Mouse (Mus musculus) heart, embryonic 14.5 days (tissue): ENCODE results near the gene Rnase12. TPM values are rescaled to one million over a fixed set of nuclear protein-coding genes. Genes with fewer than 3 reads are reported as not detected.
"Not testable (repeated sequence)": the region's sequence is repeated elsewhere in the genome, so short reads cannot be mapped to it uniquely, and the experiment has no call there.

Source experiments
- ATAC-seq: fragments of 200-750 bp; cut with Nextera tagmentation; 2 replicates; pipeline ENCODE4 v1.8.0; 2017; ENCODE audit warnings: low read depth, moderate TSS enrichment; ENCODE audit not compliant: insufficient number of reproducible peaks, insufficient read depth, low FRiP score
- H3K27ac ChIP-seq, 2 experiments: fragments of 200-500 bp in 1 of 2; fragments of 300-500 bp in 1 of 2; sonication (generic) in 1 of 2; replicated peaks in 1 of 2; 2 replicates each; pipeline ENCODE4 v1.5.1; 2012 to 2014; ENCODE audit warnings: low read depth in 2 of 2, low read length in 2 of 2, control low read depth in 1 of 2, mild to moderate bottlenecking in 1 of 2, mixed read lengths in 1 of 2; ENCODE audit not compliant: control insufficient read depth in 1 of 2, insufficient read depth in 1 of 2
- H3K27me3 ChIP-seq: fragments of 300-500 bp; sonication (generic); 2 replicates; pipeline ENCODE4 v1.6.1; 2014; ENCODE audit warnings: mild to moderate bottlenecking, low read length, control low read depth; ENCODE audit not compliant: control insufficient read depth, insufficient read depth
- H3K36me3 ChIP-seq: fragments of 300-500 bp; sonication (generic); 2 replicates; pipeline ENCODE4 v1.6.1; 2014; ENCODE audit warnings: mild to moderate bottlenecking, control low read depth, low read length, mixed read lengths; ENCODE audit not compliant: control insufficient read depth, insufficient read depth
- H3K4me1 ChIP-seq, 2 experiments: fragments of 200-500 bp in 1 of 2; fragments of 300-500 bp in 1 of 2; sonication (generic) in 1 of 2; 2 replicates each; pipeline ENCODE4 v1.6.1; 2012 to 2014; ENCODE audit warnings: low read length in 2 of 2, control low read depth in 1 of 2, mixed read lengths in 1 of 2; ENCODE audit not compliant: control insufficient read depth in 2 of 2, insufficient read depth in 2 of 2
- H3K4me2 ChIP-seq: fragments of 300-500 bp; sonication (generic); 2 replicates; pipeline ENCODE4 v1.6.1; 2014; ENCODE audit warnings: mild to moderate bottlenecking, low read length
- H3K4me3 ChIP-seq, 2 experiments: fragments of 200-500 bp in 1 of 2; fragments of 300-500 bp in 1 of 2; sonication (generic) in 1 of 2; 2 replicates each; pipeline ENCODE4 v1.5.1; 2012 to 2014; ENCODE audit warnings: low read length in 2 of 2, mild to moderate bottlenecking in 2 of 2, control low read depth in 1 of 2, low read depth in 1 of 2, moderate library complexity in 1 of 2; ENCODE audit not compliant: control insufficient read depth in 1 of 2, insufficient read depth in 1 of 2
- H3K9ac ChIP-seq: fragments of 300-500 bp; sonication (generic); 2 replicates; pipeline ENCODE4 v1.6.1; 2014; ENCODE audit warnings: mild to moderate bottlenecking, low read length
- H3K9me3 ChIP-seq: fragments of 300-500 bp; sonication (generic); 2 replicates; pipeline ENCODE4 v1.6.1; 2016; ENCODE audit warnings: low read length, control low read depth; ENCODE audit not compliant: control insufficient read depth
- WGBS: fragments of 180-500 bp; shearing (Covaris S2); extraction: QIAGEN DNeasy Blood & Tissue Kit; methylation state at CpG from one replicate; pipeline ENCODE4 v1.1.7; 2014; 5-methylcytosine and 5-hydroxymethylcytosine counted together
- polyA plus RNA-seq: library from polyadenylated mRNA; unstranded; fragments of >200 nt; fragmentation: Nextera tagmentation; extraction: Ambion mirVana; gene quantifications from 2 replicates; pipeline ENCODE4 v1.2.1, GENCODE M21; 2014

The Rnase12 gene
- polyA plus RNA-seq, 1 experiment from 2014 or later = 0.82 TPM

DNA sequence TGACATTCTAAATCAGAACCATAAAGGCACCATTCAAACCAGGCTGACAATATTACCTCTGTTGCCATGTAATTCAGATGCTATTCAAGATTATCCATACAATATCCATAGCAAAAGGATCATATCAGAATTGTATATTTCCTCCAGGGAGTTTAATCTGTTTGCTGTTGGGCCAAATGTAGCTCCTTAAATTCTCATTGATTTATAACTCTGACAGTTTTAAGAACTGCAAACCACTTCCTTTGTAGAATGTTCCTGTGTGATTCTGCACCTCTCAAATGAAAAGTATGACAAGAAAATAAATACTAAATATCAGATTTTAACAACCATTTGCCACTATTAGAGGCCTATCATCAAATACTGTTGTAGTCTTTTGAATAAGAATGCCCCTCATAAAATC lies 41.7 kb downstream of the Rnase12 start:
- H3K4me2 ChIP-seq = no peak overlapping the region
- H3K36me3 ChIP-seq = no peaks in the 10 kb centered on the region
- ATAC-seq = no peak
- no peaks in the 10 kb centered on the region; a peak in 1 of 4 replicates for H3K4me1 ChIP-seq
- H3K9me3 ChIP-seq = peaks cover 11% of the 10 kb centered on the region
- no peak overlapping the region for H3K9ac ChIP-seq
- H3K4me3 ChIP-seq = no peak overlapping the region
- no peaks in the 10 kb centered on the region for H3K27me3 ChIP-seq
- no peak overlapping the region for H3K27ac ChIP-seq

DNA sequence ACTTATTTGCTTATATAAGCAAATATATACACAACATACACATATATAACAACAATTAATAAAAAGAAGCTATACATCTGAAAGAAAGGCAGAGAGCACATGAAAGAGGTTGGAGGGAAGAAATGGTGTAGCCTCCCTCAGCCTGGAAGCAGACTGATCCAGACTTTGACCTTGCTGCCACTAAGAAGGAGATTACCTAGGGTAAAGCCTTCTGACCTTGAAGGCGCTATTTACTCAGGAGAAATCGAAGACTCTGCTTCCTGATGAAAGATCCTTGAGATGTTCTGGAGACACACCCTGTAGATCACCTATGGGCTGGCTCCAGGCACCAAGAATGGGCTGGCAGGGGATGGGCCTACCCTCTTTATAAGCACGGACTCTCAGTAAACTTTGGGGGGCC lies 42.7 kb downstream of the Rnase12 start:
- not testable (repeated sequence) for H3K9me3 ChIP-seq, H3K36me3 ChIP-seq, H3K9ac ChIP-seq, H3K4me3 ChIP-seq, ATAC-seq, H3K27me3 ChIP-seq, H3K4me1 ChIP-seq, H3K27ac ChIP-seq, H3K4me2 ChIP-seq
- 72% methylated on average over 3 of the region's 3 CpGs for WGBS

DNA sequence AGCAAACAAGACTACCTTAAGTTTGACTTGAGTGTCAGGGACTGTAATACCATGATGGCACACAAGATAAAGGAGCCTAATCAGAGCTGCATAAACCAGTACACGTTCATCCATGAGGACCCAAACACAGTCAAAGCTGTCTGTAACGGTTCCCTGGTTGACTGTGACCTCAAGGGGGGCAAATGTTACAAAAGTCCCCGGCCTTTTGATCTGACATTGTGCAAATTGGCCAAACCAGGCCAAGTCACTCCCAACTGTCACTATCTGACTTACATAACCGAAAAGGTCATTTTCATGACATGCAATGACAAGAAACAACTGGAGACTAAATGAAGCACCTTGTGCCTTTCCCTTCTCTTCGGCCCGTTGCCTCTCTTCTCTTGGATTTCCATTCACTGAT lies 47.9 kb downstream of the Rnase12 start:
- Histone ChIP-seq H3K36me3 (no peaks in the 10 kb centered on the region), H3K27me3 (no peaks in the 10 kb centered on the region), H3K4me3 (no peak overlapping the region), H3K9ac (no peak overlapping the region), H3K4me2 (no peak overlapping the region), H3K9me3 (0 out of 2 replicates have a peak, but pooled peaks cover 3% of the 10 kb centered on the region), H3K4me1 (peaks cover 16 to 17% of the 10 kb centered on the region in 2 experiments), H3K27ac (peak overlapping the region; percentile 74 to 95)
- WGBS = 83% methylated on average over 6 of the region's 6 CpGs
- no peak for ATAC-seq

DNA sequence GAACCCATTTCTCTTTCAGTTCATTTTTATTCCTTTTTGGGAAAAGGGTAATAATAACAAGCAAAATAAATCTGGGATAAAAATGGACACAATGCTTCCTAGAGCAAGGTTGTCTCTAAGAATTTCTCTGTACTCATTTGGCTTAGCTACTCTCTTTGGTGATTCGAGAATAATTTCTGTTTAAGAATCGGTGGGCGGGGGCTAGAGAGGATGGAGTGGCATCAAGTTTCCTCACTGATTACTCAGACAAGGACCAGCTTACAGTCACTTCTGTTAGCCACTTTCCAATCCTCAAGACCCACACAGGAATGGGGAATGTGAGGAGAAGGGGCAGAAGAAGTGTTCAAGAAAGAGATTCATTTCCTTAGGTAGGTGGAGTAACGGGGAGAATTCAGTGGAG lies 48.7 kb downstream of the Rnase12 start:
- peaks cover 16 to 17% of the 10 kb centered on the region in 2 experiments for H3K4me1 ChIP-seq
- peak overlapping the region; percentile 74 to 95 for H3K27ac ChIP-seq
- no peak overlapping the region for H3K4me2 ChIP-seq
- H3K27me3 ChIP-seq = no peaks in the 10 kb centered on the region
- no peak overlapping the region for H3K9ac ChIP-seq
- no peak for ATAC-seq
- H3K4me3 ChIP-seq = no peak overlapping the region
- no peaks in the 10 kb centered on the region for H3K36me3 ChIP-seq
- 0 out of 2 replicates have a peak, but pooled peaks cover 3% of the 10 kb centered on the region for H3K9me3 ChIP-seq
- 70% methylated on average over 4 of the region's 4 CpGs for WGBS

DNA sequence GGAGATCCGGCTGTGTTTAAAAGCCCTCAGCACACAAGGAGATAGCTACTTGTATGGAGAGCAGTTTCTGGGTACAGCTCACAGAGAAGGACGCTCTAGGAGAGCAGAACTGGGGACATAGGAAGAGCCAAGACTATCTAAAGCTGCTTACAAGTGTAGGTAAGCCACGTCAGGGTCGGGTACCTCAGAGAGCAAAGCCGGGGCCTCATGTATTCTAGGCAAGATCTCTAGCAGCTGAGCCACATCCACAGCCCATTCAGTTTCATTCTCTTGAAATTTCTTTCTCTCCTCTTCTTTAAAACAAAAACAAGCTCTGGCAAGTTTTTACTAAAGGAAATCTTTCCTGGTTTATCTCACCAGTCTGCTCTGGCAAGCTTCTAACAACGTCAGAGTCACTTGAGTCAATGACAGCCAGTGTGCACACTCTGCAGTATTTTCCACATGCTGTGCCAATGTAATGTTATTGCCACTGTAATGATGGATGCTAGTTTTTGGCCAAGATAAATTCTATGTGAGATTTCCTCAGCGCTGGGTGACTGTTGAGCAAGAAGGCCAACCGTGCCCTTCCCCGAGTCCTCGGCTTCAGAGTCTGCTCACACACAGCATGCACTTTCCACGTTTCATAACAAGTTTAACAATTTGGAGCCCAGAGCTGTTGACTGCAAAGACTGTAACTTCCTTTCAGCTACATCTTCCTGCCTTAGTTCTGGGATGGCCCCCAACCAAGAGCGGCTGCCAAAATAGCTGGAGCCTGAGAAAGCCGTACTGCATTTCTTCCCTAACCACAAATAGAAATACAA lies 49.3 kb downstream of the Rnase12 start:
- WGBS = 32% methylated on average over 13 of the region's 13 CpGs
- H3K9ac ChIP-seq = peak overlapping the region; percentile 57
- no peaks in the 10 kb centered on the region for H3K27me3 ChIP-seq
- H3K4me1 ChIP-seq = peaks cover 16 to 17% of the 10 kb centered on the region in 2 experiments
- H3K4me2 ChIP-seq = peak overlapping the region; percentile 33
- peak; percentile 90 for ATAC-seq
- no peaks in the 10 kb centered on the region for H3K36me3 ChIP-seq
- H3K27ac ChIP-seq = peak overlapping the region; percentile 95
- 0 out of 2 replicates have a peak, but pooled peaks cover 3% of the 10 kb centered on the region for H3K9me3 ChIP-seq
- H3K4me3 ChIP-seq = no peak overlapping the region

DNA sequence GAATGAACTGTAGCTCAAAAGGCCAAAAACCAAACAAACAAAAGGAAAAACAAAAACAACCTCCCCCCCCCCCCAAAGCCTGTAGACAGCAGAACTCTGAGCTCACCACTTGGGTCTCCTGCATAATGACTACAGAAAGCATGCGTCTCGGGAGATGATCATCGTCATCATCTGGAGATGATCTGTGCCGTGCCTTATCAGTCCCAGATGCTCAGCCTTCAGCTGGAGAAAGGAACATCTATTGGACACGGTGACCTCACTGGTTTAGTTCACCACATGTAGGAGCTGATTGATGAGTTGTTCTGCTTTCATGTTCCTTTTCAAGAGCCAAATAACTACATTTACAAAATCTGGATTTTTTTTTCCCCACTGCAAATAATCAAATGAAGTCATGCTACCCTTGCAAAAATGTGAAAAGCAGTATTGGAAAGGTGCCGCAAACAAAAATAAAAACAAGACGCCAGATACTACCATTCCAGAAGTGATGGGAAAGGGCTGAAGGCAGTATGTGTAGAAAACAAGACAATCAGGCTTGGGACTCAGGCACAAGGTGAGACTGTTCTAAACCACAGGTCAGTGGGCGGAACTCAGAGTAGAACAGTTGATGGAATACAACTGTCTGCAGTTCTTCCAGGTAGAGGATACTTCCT lies 50.2 kb downstream of the Rnase12 start, which contains the start of gene Rnase10:
Gene Rnase10, plus strand, starts transcription at position 600 of the 650 bp plus-strand sequence.
- 74% methylated on average over 8 of the region's 8 CpGs for WGBS
- H3K4me3 ChIP-seq = no peak within 1 kb of the TSS
- H3K4me1 ChIP-seq = peaks cover 16 to 17% of the 10 kb centered on the region in 2 experiments
- H3K27ac ChIP-seq = peak within 1 kb of the TSS; percentile 95
- peak within 1 kb of the TSS; percentile 33 for H3K4me2 ChIP-seq
- 0 out of 2 replicates have a peak, but pooled peaks cover 3% of the 10 kb centered on the region for H3K9me3 ChIP-seq
- no peak for ATAC-seq
- H3K36me3 ChIP-seq = no peaks in the 10 kb centered on the region
- H3K27me3 ChIP-seq = no peaks in the 10 kb centered on the region
- H3K9ac ChIP-seq = peak within 1 kb of the TSS; percentile 57
